Mouse (Mus musculus): ENCODE results near the gene Schip1. TPM values are rescaled to one million over a fixed set of nuclear protein-coding genes. Genes with fewer than 3 reads are reported as not detected.

Schip1 gene
- polyA plus RNA-seq, 1 experiment from 2014 or later = 163 TPM

- ATAC-seq (ENCODE audit: low FRiP score) = no peak
Observed at GRCm38 (mm10) chr3:68243239-68243638, 178.6 kb downstream of the Schip1 start.

GRCm38 (mm10) chr3:68246154-68246553 lies 181.6 kb downstream of the Schip1 start:
- Histone ChIP-seq H3K4me1 (replicated peaks; ENCODE audit: control insufficient read depth, insufficient read depth, low read length) (no peaks in the 10 kb centered on the region), H3K4me2 (replicated peaks) (no peak overlapping the region), H3K36me3 (replicated peaks; ENCODE audit: control insufficient read depth, insufficient read depth) (no peaks in the 10 kb centered on the region), H3K27me3 (ENCODE audit: control insufficient read depth, insufficient read depth, low read length) (no peaks in the 10 kb centered on the region), H3K9me3 (ENCODE audit: control insufficient read depth, low read length) (no peaks in the 10 kb centered on the region), H3K27ac (peak overlapping the region; percentile 3; the same call in 1 of the 2 replicates), H3K4me3 (replicated peaks; ENCODE audit: low read length) (no peak overlapping the region), H3K9ac (no peak overlapping the region)
- WGBS = 62% methylated on average over 4 of the region's 4 CpGs
- DNase-seq (ENCODE audit: low spot score) (no peak), ATAC-seq (ENCODE audit: low FRiP score) (no peak)

More at GRCm38 (mm10) chr3:68243239-68243638, 178.6 kb downstream of the Schip1 start:
- Histone ChIP-seq H3K27ac (no peak overlapping the region), H3K4me2 (replicated peaks) (no peak overlapping the region), H3K4me1 (replicated peaks; ENCODE audit: control insufficient read depth, insufficient read depth, low read length) (no peaks in the 10 kb centered on the region), H3K9me3 (ENCODE audit: control insufficient read depth, low read length) (no peaks in the 10 kb centered on the region), H3K4me3 (replicated peaks; ENCODE audit: low read length) (no peak overlapping the region), H3K9ac (no peak overlapping the region), H3K27me3 (ENCODE audit: control insufficient read depth, insufficient read depth, low read length) (no peaks in the 10 kb centered on the region), H3K36me3 (replicated peaks; ENCODE audit: control insufficient read depth, insufficient read depth) (no peaks in the 10 kb centered on the region)
- 64% methylated on average over 3 of the region's 3 CpGs for WGBS
- no peak for DNase-seq (ENCODE audit: low spot score)

GRCm38 (mm10) chr3:68250589-68250988 lies 186.0 kb downstream of the Schip1 start:
- DNase-seq (ENCODE audit: low spot score) (no peak), ATAC-seq (ENCODE audit: low FRiP score) (no peak)
- Histone ChIP-seq H3K9me3 (ENCODE audit: control insufficient read depth, low read length) (no peaks in the 10 kb centered on the region), H3K9ac (no peak overlapping the region), H3K4me1 (replicated peaks; ENCODE audit: control insufficient read depth, insufficient read depth, low read length) (no peaks in the 10 kb centered on the region; the same call in 1 of the 2 replicates), H3K4me3 (replicated peaks; ENCODE audit: low read length) (no peak overlapping the region), H3K27me3 (ENCODE audit: control insufficient read depth, insufficient read depth, low read length) (no peaks in the 10 kb centered on the region), H3K4me2 (replicated peaks) (no peak overlapping the region), H3K36me3 (replicated peaks; ENCODE audit: control insufficient read depth, insufficient read depth) (no peaks in the 10 kb centered on the region), H3K27ac (no peak overlapping the region)
- WGBS = 77% methylated on average over 2 of the region's 2 CpGs

GRCm38 (mm10) chr3:68252335-68252734 lies 187.7 kb downstream of the Schip1 start:
- Histone ChIP-seq H3K36me3 (replicated peaks; ENCODE audit: control insufficient read depth, insufficient read depth) (no peaks in the 10 kb centered on the region), H3K27me3 (ENCODE audit: control insufficient read depth, insufficient read depth, low read length) (no peaks in the 10 kb centered on the region), H3K4me1 (replicated peaks; ENCODE audit: control insufficient read depth, insufficient read depth, low read length) (no peaks in the 10 kb centered on the region; the same call in 1 of the 2 replicates), H3K9me3 (ENCODE audit: control insufficient read depth, low read length) (no peaks in the 10 kb centered on the region), H3K27ac (no peak overlapping the region), H3K4me2 (replicated peaks) (no peak overlapping the region), H3K9ac (no peak overlapping the region), H3K4me3 (replicated peaks; ENCODE audit: low read length) (no peak overlapping the region)
- DNase-seq (ENCODE audit: low spot score) = no peak
- WGBS = 53% methylated on average over 1 of the region's 1 CpGs
- ATAC-seq (ENCODE audit: low FRiP score) = no peak

- no peaks in the 10 kb centered on the region for H3K27me3 ChIP-seq (ENCODE audit: control insufficient read depth, insufficient read depth, low read length)
- WGBS = 86% methylated on average over 6 of the region's 6 CpGs
- no peak for DNase-seq (ENCODE audit: low spot score)
- no peaks in the 10 kb centered on the region for H3K36me3 ChIP-seq (replicated peaks; ENCODE audit: control insufficient read depth, insufficient read depth)
- no peaks in the 10 kb centered on the region for H3K9me3 ChIP-seq (ENCODE audit: control insufficient read depth, low read length)
- H3K9ac ChIP-seq = no peak overlapping the region
- H3K4me3 ChIP-seq (replicated peaks; ENCODE audit: low read length) = no peak overlapping the region
- H3K4me2 ChIP-seq (replicated peaks) = no peak overlapping the region
- H3K27ac ChIP-seq = no peak overlapping the region
- no peaks in the 10 kb centered on the region for H3K4me1 ChIP-seq (replicated peaks; ENCODE audit: control insufficient read depth, insufficient read depth, low read length)
- ATAC-seq (ENCODE audit: low FRiP score) = no peak
Observed at GRCm38 (mm10) chr3:68262304-68262703, 197.7 kb downstream of the Schip1 start.

- Histone ChIP-seq H3K4me2 (replicated peaks) (no peak overlapping the region), H3K9me3 (ENCODE audit: control insufficient read depth, low read length) (no peaks in the 10 kb centered on the region), H3K36me3 (replicated peaks; ENCODE audit: control insufficient read depth, insufficient read depth) (no peaks in the 10 kb centered on the region), H3K9ac (no peak overlapping the region), H3K4me1 (replicated peaks; ENCODE audit: control insufficient read depth, insufficient read depth, low read length) (peaks cover 10% of the 10 kb centered on the region; the same call in 1 of the 2 replicates), H3K4me3 (replicated peaks; ENCODE audit: low read length) (no peak overlapping the region), H3K27ac (no peak overlapping the region), H3K27me3 (ENCODE audit: control insufficient read depth, insufficient read depth, low read length) (no peaks in the 10 kb centered on the region)
- WGBS = 89% methylated on average over 4 of the region's 4 CpGs
- DNase-seq (ENCODE audit: low spot score) (no peak), ATAC-seq (ENCODE audit: low FRiP score) (no peak)
Observed at GRCm38 (mm10) chr3:68267905-68268304, 203.3 kb downstream of the Schip1 start.

- Histone ChIP-seq H3K27ac (no peak overlapping the region), H3K9me3 (ENCODE audit: control insufficient read depth, low read length) (no peaks in the 10 kb centered on the region), H3K4me3 (replicated peaks; ENCODE audit: low read length) (no peak overlapping the region), H3K4me1 (replicated peaks; ENCODE audit: control insufficient read depth, insufficient read depth, low read length) (peaks cover 10% of the 10 kb centered on the region; the same call in 1 of the 2 replicates), H3K36me3 (replicated peaks; ENCODE audit: control insufficient read depth, insufficient read depth) (no peaks in the 10 kb centered on the region), H3K9ac (no peak overlapping the region), H3K27me3 (ENCODE audit: control insufficient read depth, insufficient read depth, low read length) (no peaks in the 10 kb centered on the region), H3K4me2 (replicated peaks) (no peak overlapping the region)
- DNase-seq (ENCODE audit: low spot score) (no peak), ATAC-seq (ENCODE audit: low FRiP score) (no peak)
- 56% methylated on average over 4 of the region's 4 CpGs for WGBS
Observed at GRCm38 (mm10) chr3:68269251-68269650, 204.6 kb downstream of the Schip1 start.

GRCm38 (mm10) chr3:68270246-68270645 lies 205.6 kb downstream of the Schip1 start:
- no peaks in the 10 kb centered on the region for H3K27me3 ChIP-seq (ENCODE audit: control insufficient read depth, insufficient read depth, low read length)
- 0 out of 2 replicates have a peak overlapping the region, but pooled peaks have one; percentile 16 for H3K27ac ChIP-seq
- no peak overlapping the region for H3K4me3 ChIP-seq (replicated peaks; ENCODE audit: low read length)
- H3K36me3 ChIP-seq (replicated peaks; ENCODE audit: control insufficient read depth, insufficient read depth) = no peaks in the 10 kb centered on the region
- ATAC-seq (ENCODE audit: low FRiP score) (no peak), DNase-seq (ENCODE audit: low spot score) (no peak)
- no peak overlapping the region for H3K4me2 ChIP-seq (replicated peaks)
- H3K9me3 ChIP-seq (ENCODE audit: control insufficient read depth, low read length) = no peaks in the 10 kb centered on the region
- H3K4me1 ChIP-seq (replicated peaks; ENCODE audit: control insufficient read depth, insufficient read depth, low read length) = peaks cover 10% of the 10 kb centered on the region; the same call in 1 of the 2 replicates
- H3K9ac ChIP-seq = no peak overlapping the region
- 48% methylated on average over 6 of the region's 6 CpGs for whole genome bisulfite sequencing

GRCm38 (mm10) chr3:68271457-68271856 lies 206.9 kb downstream of the Schip1 start:
- DNase-seq (ENCODE audit: low spot score) (no peak), ATAC-seq (ENCODE audit: low FRiP score) (0 out of 2 replicates have a peak, but pooled peaks have one; percentile 37)
- H3K9me3 ChIP-seq (ENCODE audit: control insufficient read depth, low read length) = no peaks in the 10 kb centered on the region
- no peak overlapping the region for H3K4me2 ChIP-seq (replicated peaks)
- H3K9ac ChIP-seq = no peak overlapping the region
- WGBS = 17% methylated on average over 3 of the region's 3 CpGs
- peaks cover 10% of the 10 kb centered on the region; the same call in 1 of the 2 replicates for H3K4me1 ChIP-seq (replicated peaks; ENCODE audit: control insufficient read depth, insufficient read depth, low read length)
- no peaks in the 10 kb centered on the region for H3K36me3 ChIP-seq (replicated peaks; ENCODE audit: control insufficient read depth, insufficient read depth)
- H3K27ac ChIP-seq = peak overlapping the region; percentile 16; the same call in 1 of the 2 replicates
- no peak overlapping the region for H3K4me3 ChIP-seq (replicated peaks; ENCODE audit: low read length)
- no peaks in the 10 kb centered on the region for H3K27me3 ChIP-seq (ENCODE audit: control insufficient read depth, insufficient read depth, low read length)

GRCm38 (mm10) chr3:68271881-68272280 lies 207.3 kb downstream of the Schip1 start:
- ATAC-seq (ENCODE audit: low FRiP score) (peak; percentile 57; the same call in 1 of the 2 replicates), DNase-seq (ENCODE audit: low spot score) (no peak)
- Histone ChIP-seq H3K4me3 (replicated peaks; ENCODE audit: low read length) (no peak overlapping the region), H3K4me2 (replicated peaks) (no peak overlapping the region), H3K36me3 (replicated peaks; ENCODE audit: control insufficient read depth, insufficient read depth) (no peaks in the 10 kb centered on the region), H3K9me3 (ENCODE audit: control insufficient read depth, low read length) (no peaks in the 10 kb centered on the region), H3K4me1 (replicated peaks; ENCODE audit: control insufficient read depth, insufficient read depth, low read length) (peaks cover 10% of the 10 kb centered on the region; the same call in 1 of the 2 replicates), H3K27ac (no peak overlapping the region), H3K9ac (no peak overlapping the region), H3K27me3 (ENCODE audit: control insufficient read depth, insufficient read depth, low read length) (no peaks in the 10 kb centered on the region)
- 40% methylated on average over 3 of the region's 3 CpGs for WGBS

Data from hindbrain, embryonic 14.5 days (tissue).